Mouse (Mus musculus): ENCODE measurements at regions not wholly inside any gene's neighbourhood (a gene's known extent, or its start where the extent isn't known, plus 50 kb on each side); places are given as distances from the start of the nearest gene placed in this dataset.

GRCm38 (mm10) chr10:9458466-9458865, 216.5 kb downstream of the Samd5 start:
- WGBS: 83% methylated on average over 2 of the region's 2 CpGs
- no peak overlapping the region for H3K27ac ChIP-seq (replicated peaks; ENCODE audit: insufficient read depth, low read depth, low read length)
- no peaks in the 10 kb centered on the region for H3K4me1 ChIP-seq (ENCODE audit: control insufficient read depth, insufficient read depth, low read length)
- no peaks in the 10 kb centered on the region for H3K79me2 ChIP-seq (ENCODE audit: control insufficient read depth, insufficient read depth, low read length)
- H3K36me3 ChIP-seq (ENCODE audit: control insufficient read depth, insufficient read depth, low read length): no peaks in the 10 kb centered on the region
- DNase-seq (ENCODE audit: extremely low read depth, low read depth, low spot score): no peak
- no peak overlapping the region for H3K4me3 ChIP-seq (ENCODE audit: insufficient read depth, low read depth, low read length)
- no peak overlapping the region for H3K9ac ChIP-seq (ENCODE audit: low read depth, low read length)
- TF ChIP-seq POLR2A (IDR thresholded peaks at IDR 0.05; ENCODE audit: extremely low read depth, insufficient read depth, low read length) (no peak), CTCF (IDR thresholded peaks at IDR 0.05; ENCODE audit: low read depth, low read length) (no peak)
- no peaks in the 10 kb centered on the region for H3K27me3 ChIP-seq (ENCODE audit: control insufficient read depth, insufficient read depth, low read length)

GRCm38 (mm10) chr10:9457222-9457621, 217.8 kb downstream of the Samd5 start:
- no peak overlapping the region for H3K27ac ChIP-seq (replicated peaks; ENCODE audit: insufficient read depth, low read depth, low read length)
- 91% methylated on average over 1 of the region's 1 CpGs for WGBS
- no peaks in the 10 kb centered on the region for H3K27me3 ChIP-seq (ENCODE audit: control insufficient read depth, insufficient read depth, low read length)
- no peak for DNase-seq (ENCODE audit: extremely low read depth, low read depth, low spot score)
- no peak overlapping the region for H3K9ac ChIP-seq (ENCODE audit: low read depth, low read length)
- no peaks in the 10 kb centered on the region for H3K79me2 ChIP-seq (ENCODE audit: control insufficient read depth, insufficient read depth, low read length)
- no peaks in the 10 kb centered on the region for H3K36me3 ChIP-seq (ENCODE audit: control insufficient read depth, insufficient read depth, low read length)
- TF ChIP-seq POLR2A (IDR thresholded peaks at IDR 0.05; ENCODE audit: extremely low read depth, insufficient read depth, low read length) (no peak), CTCF (IDR thresholded peaks at IDR 0.05; ENCODE audit: low read depth, low read length) (no peak)
- H3K4me3 ChIP-seq (ENCODE audit: insufficient read depth, low read depth, low read length): no peak overlapping the region
- H3K4me1 ChIP-seq (ENCODE audit: control insufficient read depth, insufficient read depth, low read length): no peaks in the 10 kb centered on the region

- Histone ChIP-seq H3K4me3 (ENCODE audit: insufficient read depth, low read depth, low read length) (no peak overlapping the region), H3K27me3 (ENCODE audit: control insufficient read depth, insufficient read depth, low read length) (no peaks in the 10 kb centered on the region), H3K4me1 (ENCODE audit: control insufficient read depth, insufficient read depth, low read length) (no peaks in the 10 kb centered on the region), H3K36me3 (ENCODE audit: control insufficient read depth, insufficient read depth, low read length) (no peaks in the 10 kb centered on the region), H3K9ac (ENCODE audit: low read depth, low read length) (no peak overlapping the region), H3K27ac (replicated peaks; ENCODE audit: insufficient read depth, low read depth, low read length) (no peak overlapping the region), H3K79me2 (ENCODE audit: control insufficient read depth, insufficient read depth, low read length) (no peaks in the 10 kb centered on the region)
- WGBS: 79% methylated on average over 4 of the region's 4 CpGs
- no peak for DNase-seq (ENCODE audit: extremely low read depth, low read depth, low spot score)
- no peak for TF ChIP-seq POLR2A (IDR thresholded peaks at IDR 0.05; ENCODE audit: extremely low read depth, insufficient read depth, low read length)
- no peak for TF ChIP-seq CTCF (IDR thresholded peaks at IDR 0.05; ENCODE audit: low read depth, low read length)
Measured at GRCm38 (mm10) chr10:9439072-9439471, 235.9 kb downstream of the Samd5 start.

GRCm38 (mm10) chr10:9438366-9438765, 236.6 kb downstream of the Samd5 start:
- Histone ChIP-seq H3K36me3 (ENCODE audit: control insufficient read depth, insufficient read depth, low read length) (no peaks in the 10 kb centered on the region), H3K4me1 (ENCODE audit: control insufficient read depth, insufficient read depth, low read length) (no peaks in the 10 kb centered on the region), H3K4me3 (ENCODE audit: insufficient read depth, low read depth, low read length) (no peak overlapping the region), H3K79me2 (ENCODE audit: control insufficient read depth, insufficient read depth, low read length) (no peaks in the 10 kb centered on the region), H3K27ac (replicated peaks; ENCODE audit: insufficient read depth, low read depth, low read length) (no peak overlapping the region), H3K9ac (ENCODE audit: low read depth, low read length) (no peak overlapping the region), H3K27me3 (ENCODE audit: control insufficient read depth, insufficient read depth, low read length) (no peaks in the 10 kb centered on the region)
- DNase-seq (ENCODE audit: extremely low read depth, low read depth, low spot score): no peak
- no peak for TF ChIP-seq POLR2A (IDR thresholded peaks at IDR 0.05; ENCODE audit: extremely low read depth, insufficient read depth, low read length)
- 74% methylated on average over 4 of the region's 4 CpGs for WGBS

- Histone ChIP-seq H3K36me3 (ENCODE audit: control insufficient read depth, insufficient read depth, low read length) (no peaks in the 10 kb centered on the region), H3K4me1 (ENCODE audit: control insufficient read depth, insufficient read depth, low read length) (no peaks in the 10 kb centered on the region), H3K27me3 (ENCODE audit: control insufficient read depth, insufficient read depth, low read length) (no peaks in the 10 kb centered on the region), H3K27ac (replicated peaks; ENCODE audit: insufficient read depth, low read depth, low read length) (no peak overlapping the region), H3K4me3 (ENCODE audit: insufficient read depth, low read depth, low read length) (no peak overlapping the region), H3K9ac (ENCODE audit: low read depth, low read length) (no peak overlapping the region), H3K79me2 (ENCODE audit: control insufficient read depth, insufficient read depth, low read length) (no peaks in the 10 kb centered on the region)
- whole genome bisulfite sequencing: 87% methylated on average over 2 of the region's 2 CpGs
- no peak for DNase-seq (ENCODE audit: extremely low read depth, low read depth, low spot score)
- TF ChIP-seq POLR2A (IDR thresholded peaks at IDR 0.05; ENCODE audit: extremely low read depth, insufficient read depth, low read length) (no peak), CTCF (IDR thresholded peaks at IDR 0.05; ENCODE audit: low read depth, low read length) (no peak)
Measured at GRCm38 (mm10) chr10:9429085-9429484, 245.9 kb downstream of the Samd5 start.

GRCm38 (mm10) chr10:9420741-9421140, 254.3 kb downstream of the Samd5 start:
- Histone ChIP-seq H3K4me1 (ENCODE audit: control insufficient read depth, insufficient read depth, low read length) (no peaks in the 10 kb centered on the region), H3K79me2 (ENCODE audit: control insufficient read depth, insufficient read depth, low read length) (no peaks in the 10 kb centered on the region), H3K27ac (replicated peaks; ENCODE audit: insufficient read depth, low read depth, low read length) (no peak overlapping the region), H3K27me3 (ENCODE audit: control insufficient read depth, insufficient read depth, low read length) (no peaks in the 10 kb centered on the region), H3K36me3 (ENCODE audit: control insufficient read depth, insufficient read depth, low read length) (no peaks in the 10 kb centered on the region), H3K9ac (ENCODE audit: low read depth, low read length) (no peak overlapping the region), H3K4me3 (ENCODE audit: insufficient read depth, low read depth, low read length) (no peak overlapping the region)
- WGBS: 80% methylated on average over 4 of the region's 4 CpGs
- TF ChIP-seq POLR2A (IDR thresholded peaks at IDR 0.05; ENCODE audit: extremely low read depth, insufficient read depth, low read length) (no peak), CTCF (IDR thresholded peaks at IDR 0.05; ENCODE audit: low read depth, low read length) (no peak)
- DNase-seq (ENCODE audit: extremely low read depth, low read depth, low spot score): no peak
